Mouse (Mus musculus): ENCODE results near the gene Shd. TPM values are rescaled to one million over a fixed set of nuclear protein-coding genes. Genes with fewer than 3 reads are reported as not detected.
A peak's percentile ranks its signal among the peaks of the same experiment; 100 is the strongest.
"Not testable (repeated sequence)": the region's sequence is repeated elsewhere in the genome, so short reads cannot be mapped to it uniquely, and the experiment has no call there.

Gene Shd
- total RNA-seq (2021): under 1 TPM in 1 of 2 experiments, not detected in 1; 0.34 TPM
- long read RNA-seq, experiment 1: 0 reads
- long read RNA-seq, experiment 2: 0 reads

- DNase-seq (ENCODE audit: low spot score): no peak
Observed at GRCm38 (mm10) chr17:55969966-55970891, at the start of gene Shd. Shd (plus strand) TSS chr17:55970467.

- DNase-seq (ENCODE audit: low spot score): no peak
Observed at GRCm38 (mm10) chr17:55931553-55932502, 38.4 kb upstream of the Shd start.

GRCm38 (mm10) chr17:55932635-55933034 lies 37.6 kb upstream of the Shd start:
- DNase-seq (ENCODE audit: low spot score): no peak

DNA sequence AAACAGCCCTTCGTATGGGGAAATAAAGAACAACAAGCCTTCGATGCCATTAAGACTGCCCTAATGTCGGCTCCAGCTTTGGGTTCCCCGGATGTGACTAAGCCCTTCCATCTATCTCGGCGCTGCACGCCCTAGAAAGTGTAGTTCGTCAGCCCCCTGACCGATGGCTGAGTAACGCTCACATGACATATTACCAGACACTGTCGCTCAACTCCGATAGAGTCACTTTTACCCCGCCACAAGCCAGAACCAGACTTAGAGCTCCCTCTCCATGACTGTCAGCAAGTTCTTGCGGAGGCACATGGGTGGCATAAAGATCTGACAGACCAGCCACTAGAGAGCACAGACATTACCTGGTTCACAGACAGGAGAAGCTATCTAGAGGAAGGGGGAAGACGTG lies 37.1 kb upstream of the Shd start:
- no peak for DNase-seq (ENCODE audit: low spot score)

- not testable (repeated sequence) for DNase-seq (ENCODE audit: low spot score)
Observed at GRCm38 (mm10) chr17:55944387-55944865, 25.8 kb upstream of the Shd start.

- DNase-seq (ENCODE audit: low spot score): peak; percentile 95
Observed at GRCm38 (mm10) chr17:55944866-55945682, 25.2 kb upstream of the Shd start.

DNA sequence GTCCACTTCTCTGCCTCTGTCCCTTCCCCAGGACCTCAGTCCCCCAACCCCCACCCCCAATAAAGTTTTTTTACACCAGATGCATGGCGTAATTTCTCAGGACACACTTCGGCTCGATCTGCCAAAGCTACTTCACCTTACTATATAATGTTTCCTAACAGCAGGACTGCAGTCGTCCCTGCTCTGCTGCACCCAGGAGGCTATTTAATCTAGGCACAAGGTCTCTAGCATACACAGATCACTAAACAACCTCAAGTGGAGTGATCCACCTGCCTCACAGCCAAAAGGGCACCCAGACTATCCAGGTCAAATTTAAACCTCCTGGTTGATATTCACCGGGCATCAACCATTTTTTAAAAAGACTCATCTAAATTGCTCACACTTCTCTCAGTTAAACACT lies 24.6 kb upstream of the Shd start:
- DNase-seq (ENCODE audit: low spot score): no peak

DNA sequence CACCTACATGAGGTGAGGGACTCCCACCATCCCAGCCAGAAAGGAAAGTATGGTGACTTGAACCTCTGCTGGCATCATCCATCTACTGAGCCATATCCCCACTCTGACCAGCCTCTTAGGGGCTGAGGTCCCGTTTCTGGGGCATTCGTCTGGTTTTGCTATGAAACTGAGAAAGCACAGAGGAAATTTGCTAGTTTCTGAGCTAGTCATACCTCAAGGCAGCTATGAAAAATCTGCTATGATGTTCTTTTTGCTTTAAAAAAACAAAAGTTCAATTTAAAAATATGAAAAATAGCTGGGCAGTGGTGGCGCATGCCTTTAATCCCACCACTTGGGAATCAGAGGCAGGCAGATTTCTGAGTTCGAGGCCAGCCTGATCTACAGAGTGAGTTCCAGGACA lies 21.6 kb upstream of the Shd start:
- no peak for DNase-seq (ENCODE audit: low spot score)

- no peak for DNase-seq (ENCODE audit: low spot score)
Observed at GRCm38 (mm10) chr17:55949400-55949799, 20.9 kb upstream of the Shd start, which contains the start of gene Zfp119b. Zfp119b (minus strand) TSS chr17:55949500.

GRCm38 (mm10) chr17:55950601-55951000 lies 19.7 kb upstream of the Shd start:
- no peak for DNase-seq (ENCODE audit: low spot score)

- no peak for DNase-seq (ENCODE audit: low spot score)
Observed at GRCm38 (mm10) chr17:55952041-55952440, 18.2 kb upstream of the Shd start.

DNA sequence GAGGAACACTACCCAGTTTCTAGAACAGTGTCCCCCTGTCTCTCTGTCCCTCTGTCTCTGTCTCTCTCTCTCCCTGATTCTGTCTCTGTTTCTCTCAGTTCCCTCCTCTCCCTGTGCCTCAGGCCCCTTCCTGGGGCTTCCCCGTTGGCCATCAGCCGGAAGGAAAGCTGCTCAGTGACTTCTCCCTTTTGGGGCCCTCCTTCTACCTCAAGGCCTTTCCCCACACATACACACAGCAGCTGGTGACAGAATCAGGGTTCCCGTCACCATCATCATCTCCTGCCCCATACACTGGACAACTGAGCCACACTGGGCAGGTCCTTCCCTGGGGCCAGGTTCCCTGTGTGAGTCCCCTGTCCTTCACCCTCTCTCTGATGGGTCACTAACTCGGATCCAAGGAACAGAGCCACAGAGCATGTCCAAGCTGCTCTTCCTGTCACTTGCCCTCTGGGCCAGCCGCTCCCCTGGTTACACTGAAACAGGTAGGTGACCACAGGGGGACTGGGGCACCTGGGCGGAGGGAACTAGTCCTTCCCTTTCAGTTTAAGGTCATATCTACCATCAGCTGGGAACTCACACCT lies 17.7 kb upstream of the Shd start, which contains the start of gene Ebi3:
Gene Ebi3, plus strand, starts transcription at position 194 of the 581 bp plus-strand sequence.
- no peak for DNase-seq (ENCODE audit: low spot score)

DNA sequence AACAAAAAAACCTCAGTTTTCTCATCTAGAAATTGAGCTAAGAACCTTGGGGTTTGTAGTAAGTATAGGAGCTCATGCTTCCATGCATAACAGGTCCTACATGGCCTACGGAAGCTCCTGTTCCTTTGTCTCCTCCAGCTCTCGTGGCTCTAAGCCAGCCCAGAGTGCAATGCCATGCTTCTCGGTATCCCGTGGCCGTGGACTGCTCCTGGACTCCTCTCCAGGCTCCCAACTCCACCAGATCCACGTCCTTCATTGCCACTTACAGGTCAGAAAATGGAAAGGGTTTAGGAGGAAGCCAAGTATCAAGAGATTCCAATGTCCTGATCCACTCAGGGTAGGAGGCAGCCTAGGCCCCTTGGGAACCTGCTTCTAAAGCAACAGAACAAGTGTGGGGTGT lies 16.5 kb upstream of the Shd start:
- no peak for DNase-seq (ENCODE audit: low spot score)

GRCm38 (mm10) chr17:55954229-55954628 lies 16.0 kb upstream of the Shd start:
- DNase-seq (ENCODE audit: low spot score): no peak

DNA sequence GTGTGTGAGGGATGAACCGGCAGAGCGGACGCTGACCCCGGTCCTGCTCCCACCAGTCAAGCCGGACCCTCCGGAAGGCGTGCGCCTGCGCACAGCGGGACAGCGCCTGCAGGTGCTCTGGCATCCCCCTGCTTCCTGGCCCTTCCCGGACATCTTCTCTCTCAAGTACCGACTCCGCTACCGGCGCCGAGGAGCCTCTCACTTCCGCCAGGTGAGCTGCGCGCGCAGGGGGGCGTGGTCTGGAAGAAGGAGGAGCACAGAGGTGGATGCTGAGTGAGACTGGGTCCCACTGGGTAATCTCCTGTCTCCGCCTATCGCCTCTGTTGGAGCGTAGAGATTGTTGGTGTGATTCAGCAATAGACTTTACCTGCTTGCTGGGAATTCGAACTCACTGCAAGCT lies 14.1 kb upstream of the Shd start:
- no peak for DNase-seq (ENCODE audit: low spot score)

GRCm38 (mm10) chr17:55956591-55956990 lies 13.7 kb upstream of the Shd start:
- no peak for DNase-seq (ENCODE audit: low spot score)

GRCm38 (mm10) chr17:55957168-55957567 lies 13.1 kb upstream of the Shd start:
- peak; percentile 61 for DNase-seq (ENCODE audit: low spot score)

- no peak for DNase-seq (ENCODE audit: low spot score)
Observed at GRCm38 (mm10) chr17:55957726-55958583, 12.3 kb upstream of the Shd start.

DNA sequence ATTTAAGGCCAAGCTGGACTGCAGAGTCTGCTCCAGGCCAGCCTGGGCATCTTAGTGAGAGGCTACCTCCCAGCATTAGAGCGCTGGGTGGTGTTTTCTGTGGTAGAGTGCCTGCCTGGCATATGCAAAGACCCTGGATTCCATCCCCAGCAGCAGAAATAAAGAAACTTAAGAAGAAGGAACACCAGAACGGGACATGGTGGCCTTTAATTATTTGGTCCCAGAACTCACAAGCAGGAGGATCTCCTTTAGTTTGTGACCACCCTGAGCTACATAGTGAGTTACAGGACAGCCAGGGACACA lies 11.7 kb upstream of the Shd start:
- DNase-seq (ENCODE audit: low spot score): no peak

Data from gastrocnemius, adult 18-20 months (tissue).